Mouse (Mus musculus) erythroblast, adult 5-6 weeks (primary cell): ENCODE measurements around the gene Gm10837. TPM values are rescaled to one million over a fixed set of nuclear protein-coding genes. Genes with fewer than 3 reads are reported as not detected.
"Not testable (repeated sequence)": the region's sequence is repeated elsewhere in the genome, so short reads cannot be mapped to it uniquely, and the experiment has no call there.

Experiments
- ATAC-seq: replicated peaks from 2 replicates; pipeline ENCODE4 v1.8.0; 2016; ENCODE audit warnings: moderate number of reproducible peaks, mild to moderate bottlenecking, moderate TSS enrichment, inconsistent platforms; ENCODE audit not compliant: poor library complexity, low FRiP score, severe bottlenecking
- total RNA-seq, 2 experiments: library from RNA; stranded (forward) in 1 of 2; stranded (reverse) in 1 of 2; fragments of 150-400 nt in 1 of 2; fragments of 200-764, 138-1000 nt in 1 of 2; gene quantifications; 2 replicates each; pipeline versions ENCODE4 v1.2.3 to v1.2.4; 2015 to 2017; ENCODE audit warnings: low replicate concordance in 2 of 2

The Gm10837 gene
- total RNA-seq (2015; ENCODE audit: low replicate concordance) (not detected in 2 replicates), total RNA-seq (2017; ENCODE audit: low replicate concordance) (not detected in 2 replicates)

GRCm38 (mm10) chr14:122490441-122491328 lies at the start of gene Gm10837:
Gene Gm10837 (plus strand): TSS chr14:122490586.
- ATAC-seq = no peak

- ATAC-seq = no peak
Observed at GRCm38 (mm10) chr14:122449601-122450495, 40.5 kb upstream of the Gm10837 start.

- ATAC-seq = no peak
Observed at GRCm38 (mm10) chr14:122450496-122451382, 39.6 kb upstream of the Gm10837 start, which contains the start of gene Gm5089. Gene Gm5089 (minus strand): TSS chr14:122451115.

DNA sequence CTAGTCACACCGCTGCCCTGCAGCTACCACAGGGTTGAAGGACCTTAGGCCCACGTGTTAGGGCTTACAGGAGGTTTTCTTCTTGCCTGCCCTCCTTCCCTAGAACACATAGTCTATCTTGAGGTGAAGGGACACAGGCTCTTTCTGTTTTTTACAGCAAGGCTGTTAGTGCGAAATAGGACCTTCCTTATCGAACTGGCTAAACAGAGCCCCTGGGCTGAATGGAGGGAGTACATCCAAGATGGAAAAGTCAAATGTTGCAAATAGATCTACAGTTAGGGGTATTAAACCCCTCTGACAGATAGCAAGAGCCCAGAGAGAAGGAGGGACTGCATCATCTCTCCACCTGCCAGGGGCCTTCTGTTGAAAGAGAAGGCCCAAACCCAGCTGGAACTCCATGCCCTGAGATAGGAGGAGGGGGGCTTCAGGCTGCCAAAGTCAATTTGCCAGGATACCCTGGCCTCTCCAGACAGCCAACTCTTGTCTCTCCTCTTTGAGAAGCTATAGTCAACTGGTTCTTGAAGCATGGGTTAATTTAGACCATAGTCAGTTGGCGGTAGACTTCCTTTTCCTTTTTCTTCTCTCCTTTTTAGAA lies 38.7 kb upstream of the Gm10837 start:
- no peak for ATAC-seq

GRCm38 (mm10) chr14:122452701-122453387 lies 37.5 kb upstream of the Gm10837 start:
- no peak for ATAC-seq

GRCm38 (mm10) chr14:122453388-122453995 lies 36.9 kb upstream of the Gm10837 start:
- no peak for ATAC-seq

DNA sequence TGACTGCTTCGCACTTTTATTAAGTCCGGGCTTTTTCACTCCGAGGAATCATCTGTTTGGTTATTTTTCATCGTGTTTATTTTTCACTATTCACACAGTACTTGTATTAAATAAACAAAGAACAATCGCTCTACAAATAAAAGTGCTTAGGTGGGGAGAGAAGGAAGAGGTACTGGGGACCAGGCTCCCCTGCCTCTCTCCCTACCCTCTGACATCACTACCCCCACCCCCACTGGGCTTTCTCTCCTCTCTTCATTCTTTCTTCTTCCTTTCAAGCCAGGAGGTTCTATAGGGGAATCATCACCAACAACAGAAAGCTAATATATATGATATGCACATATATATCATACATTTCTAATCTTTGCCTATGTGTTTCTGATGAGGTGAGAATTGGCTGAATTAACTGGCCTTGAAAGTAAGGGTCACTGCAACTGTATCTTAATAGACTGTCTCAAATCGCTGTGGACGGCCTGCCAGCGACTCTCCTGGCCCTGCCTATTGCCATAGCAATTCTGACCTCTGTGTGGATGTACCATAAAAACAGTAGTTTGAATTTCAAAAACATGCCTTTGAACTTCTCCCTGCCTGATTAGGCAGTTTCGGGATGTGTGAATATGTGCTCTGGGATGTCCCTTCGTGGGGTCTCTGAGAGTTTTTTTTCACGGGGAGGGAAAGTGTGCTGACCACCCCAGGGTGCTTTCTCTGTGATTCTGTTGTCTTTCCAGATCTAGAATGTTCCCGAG lies 36.2 kb upstream of the Gm10837 start:
- ATAC-seq = no peak

DNA sequence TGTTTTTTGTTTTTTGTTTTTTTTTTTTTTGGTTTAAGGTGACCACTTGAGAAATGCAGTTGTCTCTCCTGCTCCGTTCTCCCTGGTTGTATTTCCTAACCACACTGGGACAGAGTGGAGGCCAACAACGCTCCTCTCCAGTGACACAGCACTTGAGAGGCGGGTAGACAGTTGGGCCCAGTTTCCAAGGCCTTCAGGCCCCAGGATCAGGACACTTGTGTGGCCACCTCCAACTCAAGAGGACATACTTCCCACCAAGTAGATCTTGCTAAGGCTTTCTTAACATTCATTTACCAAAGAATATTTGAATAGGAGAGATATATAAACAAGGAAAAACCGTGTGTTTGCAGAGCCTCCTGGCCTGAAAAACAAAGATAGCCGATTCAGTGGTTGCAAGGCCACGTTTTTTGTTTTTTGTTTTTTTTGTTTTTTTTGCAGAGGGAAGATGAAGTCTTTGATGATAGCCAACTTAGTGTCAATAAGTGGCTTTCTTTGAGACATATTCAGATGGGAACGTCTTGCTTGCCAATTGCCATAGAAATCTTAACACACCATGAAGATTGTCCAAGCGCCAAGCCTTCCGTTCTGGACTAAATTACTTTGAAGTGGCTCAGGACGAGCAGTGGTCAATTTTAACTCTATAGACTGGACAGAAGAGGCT lies 35.4 kb upstream of the Gm10837 start:
- ATAC-seq = no peak

DNA sequence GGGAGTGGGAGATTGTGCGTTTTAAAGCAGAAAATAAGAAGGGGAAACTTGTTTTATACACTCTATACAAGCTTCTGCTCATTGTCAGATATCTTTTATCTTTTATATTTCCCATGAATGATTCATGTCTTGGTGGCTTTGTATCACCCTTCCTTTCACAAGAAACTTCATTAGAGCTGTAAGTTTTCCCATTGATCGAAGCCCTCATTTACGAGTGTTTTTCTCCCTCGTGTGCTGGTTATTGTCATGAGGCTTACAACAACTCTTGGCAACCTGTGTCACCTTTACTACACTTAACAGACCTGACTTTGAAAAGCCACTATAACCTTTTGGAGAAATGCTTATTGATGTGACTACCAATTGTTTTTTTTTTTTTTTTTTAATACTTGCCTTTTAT lies 34.8 kb upstream of the Gm10837 start:
- no peak for ATAC-seq

GRCm38 (mm10) chr14:122459332-122459731 lies 31.1 kb upstream of the Gm10837 start:
- ATAC-seq = not testable (repeated sequence)

- ATAC-seq = no peak
Observed at GRCm38 (mm10) chr14:122459776-122460175, 30.6 kb upstream of the Gm10837 start.

GRCm38 (mm10) chr14:122460226-122460625 lies 30.2 kb upstream of the Gm10837 start:
- ATAC-seq = no peak

DNA sequence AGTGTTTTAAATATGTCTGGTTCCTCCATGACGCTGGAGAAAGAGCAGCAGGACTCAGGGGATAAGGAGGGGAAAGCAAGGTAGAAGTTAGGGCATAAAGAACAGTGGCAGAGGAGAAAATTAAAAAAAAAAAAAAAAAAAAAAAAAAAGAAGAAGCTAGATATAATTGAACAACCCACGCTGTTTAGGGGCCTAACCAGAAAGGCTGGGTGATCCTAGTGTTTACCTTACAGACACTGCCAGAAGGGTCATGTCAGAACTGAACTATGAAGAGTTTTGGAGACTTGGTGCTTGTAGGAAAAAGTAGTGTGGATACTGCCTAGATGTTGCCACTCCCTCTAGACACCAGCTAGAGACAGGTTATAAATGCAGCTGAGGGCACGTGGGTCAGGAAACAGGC lies 28.9 kb upstream of the Gm10837 start:
- no peak for ATAC-seq

DNA sequence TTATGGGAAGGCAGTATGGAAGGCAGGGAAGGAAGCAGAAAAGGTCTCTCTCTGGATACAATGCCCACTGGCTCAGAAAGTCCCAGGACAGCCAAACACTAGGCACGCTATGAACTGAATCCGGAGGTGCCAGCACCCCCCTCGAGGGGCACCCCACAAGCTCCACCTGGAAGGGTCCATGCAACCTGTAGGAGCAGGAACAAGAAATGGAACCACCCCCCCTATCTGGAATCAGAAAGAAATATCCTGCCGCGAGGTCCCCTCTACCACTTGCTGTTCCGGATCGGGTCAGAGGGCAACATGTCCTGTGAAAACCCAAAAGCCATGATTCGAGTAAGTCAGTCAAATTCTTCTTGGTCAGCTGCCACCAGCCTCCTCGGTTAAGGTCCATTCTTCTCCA lies 28.4 kb upstream of the Gm10837 start:
- ATAC-seq = no peak

DNA sequence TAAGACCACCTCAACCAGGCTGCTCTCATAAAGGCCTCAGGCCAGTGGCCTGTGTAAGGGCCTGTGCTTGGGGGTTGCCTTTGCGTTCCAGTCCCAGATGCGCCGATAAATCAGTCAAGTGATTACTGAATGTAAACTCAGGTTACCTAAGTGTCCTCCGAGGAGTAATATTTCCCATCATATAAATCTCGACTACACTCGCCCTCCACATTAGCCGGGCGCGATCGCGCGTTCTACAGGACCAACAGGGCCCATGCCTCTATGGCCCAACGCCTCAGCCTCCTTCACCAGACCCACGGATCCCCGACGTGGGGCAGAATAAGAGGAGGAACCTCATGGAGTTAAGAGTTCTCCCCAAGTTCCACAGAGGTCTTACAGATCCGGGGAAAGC lies 27.7 kb upstream of the Gm10837 start:
- no peak for ATAC-seq

DNA sequence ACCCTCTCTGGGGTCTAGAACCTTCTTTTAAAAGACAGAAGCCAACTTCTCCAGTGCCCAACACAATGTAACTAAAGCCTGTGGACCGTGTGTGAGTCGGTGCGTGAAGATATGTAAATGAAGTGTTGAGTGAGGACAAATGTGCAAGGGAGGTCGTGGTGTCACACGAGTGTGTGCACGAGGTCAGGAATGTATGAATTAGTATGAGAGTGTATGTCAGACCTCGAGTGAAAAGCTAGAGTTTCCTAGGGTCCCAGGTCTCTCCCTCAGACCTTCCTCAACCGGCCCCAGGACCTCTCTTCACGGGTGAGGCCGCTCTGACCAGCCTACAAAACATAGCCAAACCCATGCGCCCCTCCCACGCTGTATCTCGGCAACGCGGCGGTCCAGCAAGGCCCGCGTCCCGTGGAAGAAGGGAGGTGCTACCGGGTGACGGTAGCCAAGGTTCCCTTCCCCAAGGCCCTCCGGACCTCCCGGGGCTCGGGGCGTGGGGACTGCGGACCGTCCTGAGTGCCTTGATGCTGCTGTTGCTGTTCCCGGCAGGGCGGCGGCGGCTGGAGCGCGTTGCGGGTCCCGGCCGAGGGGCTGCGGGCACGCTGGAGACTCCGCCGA lies 27.2 kb upstream of the Gm10837 start:
- no peak for ATAC-seq
